Mouse (Mus musculus) liver, embryonic 14.5 days (tissue): ENCODE measurements around the gene Olfr374.

Source experiments
- CTCF ChIP-seq: IDR thresholded peaks from 2 replicates; pipeline ENCODE4 v1.5.1; 2016; ENCODE audit warnings: antibody characterized with exemption, low read depth, control low read depth
- EP300 ChIP-seq: IDR thresholded peaks from 2 replicates; pipeline ENCODE4 v1.6.1; 2016; ENCODE audit warnings: antibody characterized with exemption, low read depth

- TF ChIP-seq EP300 (no peak), CTCF (no peak)
Measured at GRCm38 (mm10) chr8:72158096-72158495, 51.3 kb downstream of the Olfr374 start.
